Mouse (Mus musculus) frontal cortex, adult 2 months (tissue): ENCODE results near the gene Ncstn. TPM values are rescaled to one million over a fixed set of nuclear protein-coding genes. Genes with fewer than 3 reads are reported as not detected.

Experiments
- DNase-seq, 2 experiments: peaks; one replicate each; pipeline ENCODE4 v3.0.0; 2022; ENCODE audit warnings: low spot score in 1 of 2; ENCODE audit errors: extremely low spot score in 1 of 2
- polyA plus RNA-seq: library from polyadenylated mRNA; depleted of rRNA; stranded (reverse); fragments of >200 nt; gene quantifications from 2 replicates; pipeline ENCODE4 v1.2.3, GENCODE M21; 2012

The Ncstn gene
- polyA plus RNA-seq, 1 experiment, result 88.1 TPM

DNA sequence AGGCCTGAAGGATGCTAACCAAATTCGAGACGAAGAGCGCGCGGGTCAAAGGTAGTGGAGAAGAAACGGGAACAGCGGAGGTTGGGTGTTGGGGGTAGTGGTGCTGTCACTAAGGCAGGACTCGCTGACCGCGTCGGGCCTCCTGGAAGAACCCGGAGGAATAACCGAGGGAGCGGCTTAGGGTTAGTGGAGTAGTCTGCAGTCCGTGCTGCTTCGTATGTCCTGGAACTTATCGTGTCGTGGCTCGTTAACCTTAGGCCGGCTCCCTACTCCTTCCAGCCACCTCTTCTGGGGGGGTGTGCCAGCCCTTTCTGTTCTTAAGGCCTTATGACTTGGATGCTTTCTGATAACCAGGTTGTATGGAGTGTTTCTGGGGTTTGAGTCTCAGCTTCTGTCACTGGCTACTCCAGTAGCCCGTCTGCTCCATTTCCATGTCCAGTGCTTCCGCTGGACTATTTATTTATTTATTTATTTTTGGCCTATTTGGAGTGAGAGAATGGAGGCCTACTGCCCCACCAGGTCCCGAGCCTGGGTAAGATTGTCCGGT lies 377 bp upstream of the Ncstn start:
- no peak for DNase-seq

DNA sequence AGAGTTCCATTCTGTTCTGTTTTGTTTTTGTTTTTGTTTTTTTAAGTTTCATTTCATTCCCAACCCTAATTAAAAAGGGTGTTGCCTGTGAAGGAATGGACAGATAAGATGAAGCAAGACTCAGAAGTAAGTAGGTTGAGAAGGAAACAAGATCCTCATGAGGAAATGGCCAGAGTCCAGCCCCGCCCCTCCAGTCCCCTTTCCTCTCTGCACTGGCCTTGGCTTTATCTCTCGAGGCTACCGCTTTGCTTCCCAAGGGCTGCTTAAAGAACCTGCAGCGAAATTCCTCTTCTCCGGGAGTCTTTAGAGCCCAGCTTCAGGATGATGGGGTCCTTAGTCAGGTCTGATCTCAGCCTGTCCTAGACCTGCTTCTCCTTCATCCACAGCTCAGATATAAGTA lies 4.6 kb downstream of the Ncstn start:
- DNase-seq, result no peak

DNA sequence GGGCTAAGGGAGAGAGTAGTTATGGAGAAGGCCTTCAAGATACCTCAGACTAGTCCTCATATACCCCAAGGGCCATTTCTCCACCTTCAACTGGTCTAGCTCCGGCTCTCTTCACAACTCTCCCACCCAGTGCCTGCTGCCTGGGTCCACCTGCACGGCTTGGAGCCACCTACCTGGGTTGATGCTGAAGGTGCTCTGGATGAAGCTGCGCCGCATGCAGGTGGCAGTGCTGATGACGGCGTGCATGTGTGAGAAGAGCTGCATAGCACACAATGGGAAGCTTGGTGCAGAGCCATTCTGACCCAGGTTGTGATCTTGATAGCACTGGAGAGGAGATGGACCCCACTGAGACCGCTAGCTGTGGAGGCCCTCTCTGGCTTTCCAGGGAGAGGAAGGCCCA lies 10.0 kb downstream of the Ncstn start:
- DNase-seq, result no peak

- DNase-seq, result no peak
Observed at GRCm38 (mm10) chr1:172071556-172071955, 11.0 kb downstream of the Ncstn start.

- DNase-seq, result no peak
Observed at GRCm38 (mm10) chr1:172070227-172070626, 12.4 kb downstream of the Ncstn start.

DNA sequence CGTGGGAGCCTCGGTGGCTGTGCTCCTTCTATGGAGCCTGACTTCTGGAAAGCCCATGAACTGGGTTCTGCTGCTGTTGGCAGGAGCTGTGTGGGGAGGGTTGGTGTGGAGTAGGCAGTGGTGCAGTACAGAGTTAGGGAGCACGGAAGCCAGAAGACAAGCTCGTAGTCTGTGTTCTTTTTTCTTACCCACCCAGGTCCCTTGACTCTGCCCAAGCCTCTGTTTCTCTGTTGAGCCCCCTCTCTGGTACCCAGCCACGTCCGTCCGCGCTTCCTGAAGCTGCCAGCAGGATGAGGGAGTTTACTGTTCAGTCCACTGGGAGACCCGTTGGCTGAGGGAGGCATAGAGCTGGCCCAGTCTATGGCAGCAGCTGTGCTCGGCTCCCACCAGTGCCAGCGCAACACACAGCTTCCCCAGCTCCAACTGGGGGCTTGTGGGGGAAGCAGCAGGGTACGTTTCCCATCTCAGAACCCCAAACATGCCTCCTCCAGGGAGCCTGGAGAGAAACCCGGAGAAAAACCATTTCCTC lies 17.9 kb downstream of the Ncstn start:
- peak in 1 of 2 experiments; percentile 21 for DNase-seq

DNA sequence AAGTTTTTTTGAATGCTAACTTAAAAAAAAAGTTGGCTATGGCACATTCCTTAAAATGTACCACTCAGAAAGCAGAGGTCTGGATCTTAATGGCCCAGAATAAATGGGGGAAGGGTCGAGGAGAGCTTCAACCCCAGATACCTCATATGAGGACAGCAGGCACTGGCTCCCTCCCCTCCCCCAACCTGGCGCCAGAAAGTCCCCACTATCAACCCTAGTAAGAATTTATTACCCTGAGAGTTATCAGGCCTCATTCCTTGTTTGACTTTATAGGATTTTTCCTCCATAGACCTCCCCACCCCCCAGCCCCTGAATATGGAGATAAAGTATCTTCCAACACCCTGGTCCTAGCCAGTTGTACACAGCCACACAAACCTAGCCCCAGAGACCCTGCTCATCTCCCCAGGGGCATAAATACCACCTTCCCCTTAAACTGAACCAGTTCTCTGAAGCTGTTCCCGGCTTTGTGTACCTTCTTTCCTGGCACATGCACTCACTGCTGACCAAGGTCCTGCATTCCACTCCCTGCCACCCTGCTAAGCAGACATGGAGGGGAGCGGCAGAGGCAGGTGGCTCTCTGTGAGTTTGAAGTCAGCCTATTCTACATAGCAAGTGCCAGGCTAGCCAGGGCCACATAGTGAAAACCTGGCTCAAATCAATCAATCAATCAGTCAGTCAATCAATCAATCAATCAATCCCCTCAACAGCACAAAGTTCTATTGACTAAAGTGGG lies 19.1 kb downstream of the Ncstn start:
- no peak for DNase-seq

GRCm38 (mm10) chr1:172062101-172062500 lies 20.5 kb downstream of the Ncstn start:
- no peak for DNase-seq

DNA sequence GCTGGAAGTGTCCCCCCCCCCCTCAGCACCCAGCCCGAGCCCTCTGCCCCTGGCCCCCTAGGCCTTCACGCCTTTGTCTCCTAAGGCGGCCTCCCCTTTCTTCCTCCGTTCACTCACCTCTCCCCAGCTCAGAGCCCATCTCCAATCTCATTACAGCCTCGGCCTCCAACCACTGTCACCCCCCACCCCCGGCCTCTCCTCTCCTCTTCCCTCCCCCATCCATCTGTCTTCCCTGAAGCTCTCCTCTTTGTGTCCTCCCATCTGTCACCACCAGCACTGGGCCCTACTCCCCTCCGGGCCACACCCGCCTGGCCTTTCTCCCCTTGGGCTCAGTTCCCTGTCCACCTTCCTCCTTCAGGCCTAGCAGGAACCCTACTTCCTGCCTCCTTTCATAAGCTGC lies 21.4 kb downstream of the Ncstn start:
- no peak for DNase-seq

DNA sequence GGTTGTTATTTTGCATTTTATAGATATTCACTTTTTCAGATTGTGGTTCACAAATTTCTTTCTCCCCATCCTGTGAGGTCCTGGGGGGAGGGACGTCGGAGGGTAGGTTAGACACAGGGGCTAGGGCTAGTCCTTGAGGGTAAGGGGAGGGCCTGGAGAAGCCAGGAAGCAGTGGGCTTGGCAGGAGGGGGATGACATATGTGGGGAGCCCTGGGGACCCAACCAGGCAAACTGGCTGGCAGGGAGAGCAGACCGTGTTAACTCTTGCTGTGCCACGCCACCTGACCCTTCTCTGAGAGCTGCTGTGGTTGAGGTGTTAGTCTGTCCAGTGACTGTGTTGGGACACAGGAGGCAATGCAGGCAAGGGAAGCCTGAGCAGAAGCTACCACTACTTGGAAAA lies 21.9 kb downstream of the Ncstn start:
- no peak for DNase-seq

GRCm38 (mm10) chr1:172058874-172059273 lies 23.7 kb downstream of the Ncstn start:
- DNase-seq, result no peak

GRCm38 (mm10) chr1:172058321-172058720 lies 24.3 kb downstream of the Ncstn start:
- DNase-seq, result no peak

DNA sequence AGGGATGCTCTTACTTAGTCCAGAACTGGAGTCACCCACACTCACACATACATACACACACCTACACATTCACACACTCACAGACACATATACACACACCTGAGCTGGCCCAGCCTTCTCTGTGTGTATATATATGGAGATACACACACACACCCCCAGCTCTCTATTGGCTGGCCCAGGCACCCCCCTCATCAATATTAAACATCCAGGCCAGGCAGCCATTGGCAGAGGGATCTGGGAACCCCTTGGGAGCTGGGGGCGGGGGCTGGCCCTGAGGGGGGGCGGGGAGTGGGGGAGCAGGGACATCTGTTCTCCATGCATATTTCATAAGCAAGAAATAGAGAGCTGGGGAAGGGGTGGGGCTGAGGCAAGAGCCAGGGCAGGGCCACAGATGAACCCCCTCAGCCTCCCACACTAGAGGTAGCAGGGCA lies 25.1 kb downstream of the Ncstn start, which contains the start of gene Nhlh1:
TSS of gene Nhlh1 (minus strand) at position 83 of the 431 bp plus-strand sequence.
- DNase-seq, result peak in 1 of 2 experiments; percentile 33

DNA sequence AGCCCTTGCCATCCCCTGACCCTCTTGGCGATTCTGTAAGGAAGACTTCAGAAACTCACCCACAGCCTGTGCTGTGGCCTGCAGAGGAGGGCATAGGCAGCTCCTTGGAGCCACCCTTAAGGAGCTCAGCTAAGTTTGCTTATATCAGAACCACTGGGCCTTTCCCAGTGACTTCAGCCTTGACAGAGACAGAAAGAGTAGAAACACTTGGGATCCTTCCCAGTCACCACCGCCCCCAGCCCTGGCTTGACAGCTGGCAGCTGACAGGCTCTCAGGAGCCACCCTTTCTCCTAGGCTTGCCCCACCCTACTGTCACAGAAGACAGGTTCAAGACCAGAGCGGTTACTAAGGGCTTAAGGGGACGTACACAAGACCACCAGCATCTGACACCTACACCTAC lies 26.3 kb downstream of the Ncstn start:
- peak in 1 of 2 experiments; percentile 70 for DNase-seq

- DNase-seq, result peak in 1 of 2 experiments; percentile 26
Observed at GRCm38 (mm10) chr1:172053541-172054440, 28.8 kb downstream of the Ncstn start.

DNA sequence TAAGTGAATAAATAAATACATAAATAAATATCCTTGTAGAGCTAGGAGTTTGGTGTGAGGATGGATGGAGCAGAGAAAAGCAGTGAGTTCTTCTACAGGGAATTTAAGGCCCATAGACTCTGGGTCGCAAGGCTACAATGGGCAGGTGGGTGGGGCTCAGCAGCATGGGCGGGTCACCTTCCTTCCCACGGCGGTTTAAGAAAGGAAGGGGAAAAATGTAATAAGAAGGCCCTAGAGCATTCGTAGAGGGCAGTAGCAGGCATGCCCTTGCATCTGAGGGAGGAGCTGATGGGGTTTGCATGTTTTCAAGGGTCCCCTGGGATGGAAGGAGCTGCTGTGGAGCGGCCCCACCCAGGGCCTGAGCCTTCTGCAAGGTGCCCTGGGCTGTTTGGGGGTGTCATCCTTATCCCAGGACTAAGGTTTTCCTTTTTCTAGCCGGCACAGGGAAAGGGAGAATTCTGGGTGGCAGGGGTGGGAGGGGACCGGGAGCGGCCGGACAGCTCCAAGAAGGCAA lies 29.8 kb downstream of the Ncstn start:
- no peak for DNase-seq

GRCm38 (mm10) chr1:172049131-172049782 lies 33.3 kb downstream of the Ncstn start:
- no peak for DNase-seq

DNA sequence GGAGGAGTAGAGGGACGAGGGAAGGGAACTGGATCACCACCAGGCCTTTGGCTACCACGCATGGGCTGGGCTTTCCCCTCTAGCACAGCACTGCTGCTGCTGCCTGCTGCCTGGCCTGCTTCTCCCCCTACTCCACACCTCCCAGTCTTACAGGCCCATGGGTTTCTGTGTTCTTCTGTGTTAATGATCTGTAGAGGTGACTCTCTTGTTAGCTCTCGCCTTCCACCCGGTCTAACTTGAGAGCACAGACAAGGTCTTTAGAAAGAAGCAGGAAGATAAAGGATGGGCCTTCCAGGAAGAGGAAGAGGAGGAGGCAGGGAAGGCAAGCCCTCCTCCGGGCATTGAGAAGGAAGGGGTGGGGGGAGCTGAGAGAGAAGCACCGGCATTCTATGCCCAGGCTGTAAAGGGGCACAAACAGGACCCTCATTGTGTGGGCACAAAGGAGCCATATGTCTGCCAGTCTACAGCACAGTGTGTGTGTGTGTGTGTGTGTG lies 34.3 kb downstream of the Ncstn start:
- DNase-seq, result no peak

DNA sequence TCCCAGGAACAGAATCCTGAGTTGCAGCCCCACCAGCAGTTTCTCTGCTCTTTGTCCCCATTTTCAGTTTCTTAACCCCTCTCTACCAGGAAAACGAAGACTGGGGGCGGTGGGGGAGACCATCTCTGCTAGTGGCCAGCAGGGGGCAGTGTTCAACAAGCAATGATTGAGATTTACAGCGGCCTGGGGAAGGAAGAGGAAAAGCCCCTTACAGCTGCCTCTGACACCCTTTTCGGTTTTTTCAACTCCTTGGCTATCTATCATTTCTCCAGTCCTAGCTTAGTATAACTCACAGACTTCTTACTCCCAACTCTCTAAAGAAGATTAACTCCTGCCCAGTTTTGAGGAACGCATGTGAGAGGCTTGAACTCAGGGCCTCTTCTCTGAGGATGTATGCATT lies 35.7 kb downstream of the Ncstn start:
- peak in 1 of 2 experiments; percentile 81 for DNase-seq

GRCm38 (mm10) chr1:172046410-172046809 lies 36.2 kb downstream of the Ncstn start:
- DNase-seq, result peak in 1 of 2 experiments; percentile 42
